10 mouse cellular contexts compared by ENCODE assay signal in the genomic region with DNA sequence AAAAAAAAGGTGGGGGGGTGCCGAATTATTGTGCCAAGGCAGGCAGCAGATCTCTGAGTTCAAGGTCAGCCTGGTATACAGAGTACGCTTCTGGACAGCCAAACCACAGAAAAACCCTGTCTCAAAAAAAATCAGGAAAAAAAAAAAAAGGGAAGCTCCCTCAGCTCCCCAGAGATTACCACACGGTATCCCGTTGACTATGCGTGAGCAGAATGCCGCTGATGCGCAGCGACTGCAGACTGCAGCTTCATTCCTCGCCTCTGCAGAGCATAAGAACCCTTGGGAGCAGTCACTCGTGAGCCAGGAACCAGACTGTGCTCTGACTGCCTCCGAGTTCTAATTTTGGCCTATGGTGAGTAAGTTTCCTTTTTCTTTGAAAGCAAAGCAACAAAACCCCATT. TPM values are rescaled to one million over a fixed set of nuclear protein-coding genes. Genes with fewer than 3 reads are reported as not detected.
DNase-seq lines count a peak whose midpoint lies in the region; TF ChIP-seq lines count a peak whose summit lies in the region.
"Had no signal": no experiment of that assay in that cellular context is flagged by ENCODE, and none has a peak within 500 bp of the region (broad histone marks: within the 10 kb centered on the region; RNA-seq: fewer than 3 reads in every experiment).

No protein-coding gene starts in this region.

- no peak overlapping the region for H3K27ac ChIP-seq in cortical plate, adult 2 months (ENCODE audit: insufficient read depth, low read length)
- H3K27ac ChIP-seq: embryonic facial prominence, embryonic 15.5 days; liver, embryonic 13.5 days had no signal

- intact Hi-C loops in gastrocnemius, postnatal 14 days (cut with DNase I; ENCODE audit: low total_unique reads): no loop called here

- H3K4me1 ChIP-seq in cortical plate, adult 2 months (ENCODE audit: control insufficient read depth, insufficient read depth, low read length): peaks cover 3% of the 10 kb centered on the region

- peak; percentile 43 to 77 for DNase-seq in layer of hippocampus, adult 18-20 months (ENCODE audit: low spot score in 2 of 2)
- no peak for DNase-seq in layer of hippocampus, postnatal 14 days (ENCODE audit: low spot score in 2 of 2)
- peak; percentile 45 to 79 for DNase-seq in left cerebral cortex, adult 9 months (ENCODE audit: low spot score in 2 of 2)
- DNase-seq in right cerebral cortex, postnatal 14 days: peak; percentile 58
- no peak for DNase-seq in urinary bladder, postnatal 36 days (ENCODE audit: low spot score in 2 of 2)
- DNase-seq in gastrocnemius, postnatal 14 days: no peak
- DNase-seq: liver, embryonic 13.5 days had no signal

- no peak overlapping the region for H3K4me3 ChIP-seq in cortical plate, adult 2 months (ENCODE audit: insufficient read depth, low read length)
- H3K4me3 ChIP-seq: embryonic facial prominence, embryonic 15.5 days; liver, embryonic 13.5 days had no signal

- no peak for TF ChIP-seq CTCF in cortical plate, adult 2 months (IDR thresholded peaks at IDR 0.05; ENCODE audit: extremely low read depth, insufficient read depth, low read length)

- TF ChIP-seq POLR2A in cortical plate, adult 2 months (IDR thresholded peaks at IDR 0.05; ENCODE audit: extremely low read depth, insufficient read depth, low read length): peak; percentile 86

RNA-seq across cellular contexts. Expression of gene Gnai3, which starts 11.2 kb away (rescaled TPM):
- 10 to 100 TPM; 28.2 to 28.7 TPM for total RNA-seq in layer of hippocampus, adult 18-20 months (2021)
- total RNA-seq in layer of hippocampus, postnatal 14 days (2021): 10 to 100 TPM; 38.1 to 44.4 TPM
- 24.9 and 27.0 TPM in 2 replicates for polyA plus RNA-seq in cortical plate, adult 2 months (2012; rRNA removed)
- 10 to 100 TPM; 17.7 to 22.6 TPM for total RNA-seq in gastrocnemius, postnatal 14 days (2021)

RNA-seq across cellular contexts. Expression of gene Gpr61, which starts 20.0 kb away (rescaled TPM):
- total RNA-seq in layer of hippocampus, adult 18-20 months (2021): 10 to 100 TPM; 14.8 to 15.1 TPM
- total RNA-seq in layer of hippocampus, postnatal 14 days (2021): 10 to 100 TPM; 14.4 to 15.2 TPM
- polyA plus RNA-seq in cortical plate, adult 2 months (2012; rRNA removed): 12.3 and 13.2 TPM in 2 replicates
- under 1 TPM in 1 of 2 experiments, not detected in 1; 0.18 TPM for total RNA-seq in gastrocnemius, postnatal 14 days (2021)
- total RNA-seq: heart, postnatal 14 days had no signal
- polyA plus RNA-seq: liver, embryonic 13.5 days had no signal

RNA-seq across cellular contexts. Expression of gene Gnat2, which starts 42.1 kb away (rescaled TPM):
- total RNA-seq in layer of hippocampus, adult 18-20 months (2021): not detected
- not detected for total RNA-seq in layer of hippocampus, postnatal 14 days (2021)
- 0.15 TPM in 1 of 2 replicates, not detected in the other for polyA plus RNA-seq in cortical plate, adult 2 months (2012; rRNA removed)
- under 1 TPM in 1 of 2 experiments, not detected in 1; 0.23 TPM for total RNA-seq in gastrocnemius, postnatal 14 days (2021)

RNA-seq across cellular contexts. Expression of gene Ampd2, which starts 48.2 kb away (rescaled TPM):
- total RNA-seq in layer of hippocampus, adult 18-20 months (2021): 10 to 100 TPM; 68.7 to 73.6 TPM
- 10 to 100 TPM; 55.6 to 58.8 TPM for total RNA-seq in layer of hippocampus, postnatal 14 days (2021)
- polyA plus RNA-seq in cortical plate, adult 2 months (2012; rRNA removed): 76.3 and 76.8 TPM in 2 replicates
- total RNA-seq in gastrocnemius, postnatal 14 days (2021): 1 to 10 TPM; 4.8 to 7.2 TPM

RNA-seq across cellular contexts. Expression of gene Amigo1, which starts 51.4 kb away (rescaled TPM):
- 10 to 100 TPM; 71.6 to 76.8 TPM for total RNA-seq in layer of hippocampus, adult 18-20 months (2021)
- total RNA-seq in layer of hippocampus, postnatal 14 days (2021): 10 to 100 TPM; 47.2 to 49.0 TPM
- polyA plus RNA-seq in cortical plate, adult 2 months (2012; rRNA removed): 43.7 and 49.2 TPM in 2 replicates
- 10 to 100 TPM; 23.9 to 31.1 TPM for total RNA-seq in gastrocnemius, postnatal 14 days (2021)

Comparison
In these comparisons a context has a peak if more than half of its experiments do, and no peak if none do; other contexts are left out.
1. DNase-seq: peak in layer of hippocampus, adult 18-20 months (2 of 2), left cerebral cortex, adult 9 months (2 of 2) and right cerebral cortex, postnatal 14 days (single experiment); none in layer of hippocampus, postnatal 14 days (0 of 2), urinary bladder, postnatal 36 days (0 of 2) and gastrocnemius, postnatal 14 days (single experiment).
2. RNA of gene Gpr61, which starts 20.0 kb away (total RNA-seq): 14.4 to 15.2 TPM in layer of hippocampus, postnatal 14 days and 14.8 to 15.1 TPM in layer of hippocampus, adult 18-20 months; 0.18 TPM in gastrocnemius, postnatal 14 days; every median in the first group is over 10 times any median in the second.